Mouse (Mus musculus) lung, postnatal 25 days (tissue): ENCODE data around the gene Vps29.

Experiments used
- DNase-seq: peaks from one replicate; pipeline ENCODE4 v3.0.0; 2022; ENCODE audit warnings: low spot score

The Vps29 gene

DNA sequence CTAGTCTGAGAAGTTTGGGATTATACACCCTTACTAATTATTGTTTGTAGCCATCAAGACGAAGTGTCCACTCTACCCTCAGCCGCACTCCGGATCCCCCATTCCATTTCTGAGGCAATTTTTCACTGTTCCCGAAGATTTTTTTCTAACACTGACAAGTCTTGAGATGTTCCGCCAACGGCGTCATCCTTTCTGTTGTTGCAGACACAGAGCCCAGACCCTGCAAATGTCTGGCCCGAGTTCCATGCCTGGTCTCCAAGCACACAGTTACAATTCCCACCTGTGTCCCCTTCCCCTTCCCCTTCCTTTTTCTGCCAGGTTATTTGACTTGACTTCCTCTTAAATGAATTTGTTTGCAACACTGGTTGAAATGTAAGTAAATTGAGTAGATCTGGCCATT lies 45.7 kb downstream of the Vps29 start:
- DNase-seq = no peak

DNA sequence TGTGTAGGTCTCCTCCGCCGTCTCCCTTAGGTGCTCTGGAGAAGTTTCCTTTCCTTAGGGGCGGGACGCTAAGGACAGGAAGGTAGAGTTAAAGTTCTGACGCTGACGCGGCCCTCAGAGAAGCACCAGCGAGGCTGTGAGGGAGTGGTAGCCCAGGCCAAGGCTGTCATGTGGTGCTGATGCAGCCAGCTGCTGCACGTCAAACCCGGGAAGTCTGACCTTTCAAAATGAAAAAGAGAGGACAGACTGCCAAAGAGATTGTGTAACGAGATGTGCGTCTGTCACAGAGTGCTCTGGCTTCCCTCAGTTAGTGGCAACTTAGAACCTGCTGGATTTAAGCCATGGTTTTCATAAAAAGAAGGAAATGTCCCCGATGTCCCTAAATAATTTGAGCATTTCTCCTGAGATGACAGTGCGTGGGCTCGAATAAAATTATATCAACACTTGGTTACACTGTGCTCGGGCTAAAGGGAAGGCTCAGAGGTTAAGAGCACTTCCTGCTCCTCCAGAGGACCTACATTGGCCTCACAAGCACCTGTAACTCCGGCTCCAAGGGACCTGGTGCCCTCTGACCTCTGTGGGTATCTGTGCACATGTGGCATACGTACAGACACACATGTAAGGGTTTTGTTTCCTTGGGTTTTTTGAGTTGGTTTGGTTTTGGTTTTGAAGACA lies 46.6 kb downstream of the Vps29 start:
- peak; percentile 78 for DNase-seq

DNA sequence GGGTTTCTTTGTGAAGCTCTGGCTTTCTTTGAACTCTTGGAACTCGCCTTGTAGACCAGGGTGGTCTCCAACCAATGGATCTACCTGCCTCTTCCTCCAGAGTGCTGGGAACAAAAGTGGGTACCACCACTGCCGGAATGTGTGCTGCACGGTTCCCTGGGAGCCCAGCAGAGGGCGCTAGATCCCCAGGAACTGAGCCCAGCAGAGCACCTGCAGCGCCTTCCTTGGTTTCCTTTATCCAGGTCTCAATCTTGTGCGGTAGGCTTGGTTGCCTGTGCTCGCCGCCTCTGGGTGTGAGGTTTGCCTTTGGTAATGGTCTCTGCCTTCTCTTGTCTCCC lies 47.1 kb downstream of the Vps29 start:
- DNase-seq = peak; percentile 61

DNA sequence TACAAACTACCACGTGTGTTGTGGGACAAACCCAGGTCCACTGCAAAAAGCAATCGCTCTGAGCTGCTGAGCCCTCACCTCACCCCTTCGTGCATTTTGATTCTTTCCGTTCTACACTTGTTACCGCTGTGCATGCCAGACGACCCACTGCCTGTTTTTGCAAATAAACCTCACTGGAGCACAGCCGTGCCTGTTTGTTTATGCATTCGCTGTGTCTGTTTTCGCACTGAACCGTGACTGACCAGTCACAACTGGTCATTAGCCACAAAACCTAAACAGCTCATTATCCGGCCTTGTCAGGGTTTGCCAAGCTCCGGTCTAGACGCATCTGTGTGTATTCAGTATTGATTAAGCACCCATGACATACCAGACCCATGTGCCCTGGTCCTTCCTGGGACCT lies 48.0 kb downstream of the Vps29 start:
- DNase-seq = no peak

DNA sequence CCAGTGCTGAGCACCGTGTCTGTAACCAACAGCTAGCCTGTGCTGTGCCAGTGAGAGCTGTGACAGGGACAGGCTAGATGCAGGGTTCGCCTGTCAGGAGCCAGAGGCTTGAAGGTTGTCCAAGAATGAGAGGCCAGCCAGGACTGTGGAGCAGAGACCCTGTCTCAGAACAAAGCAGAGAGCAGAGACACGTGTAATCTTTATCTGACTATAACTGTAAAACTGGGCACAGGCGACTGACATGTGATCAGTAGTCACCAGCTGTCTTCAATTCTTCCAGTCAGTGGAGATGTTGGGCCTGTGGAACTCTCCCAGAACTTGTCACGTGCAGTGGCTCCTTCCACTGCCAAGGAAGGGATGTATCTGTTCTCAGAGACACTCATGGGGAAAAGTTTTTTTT lies 48.6 kb downstream of the Vps29 start:
- peak; percentile 55 for DNase-seq

DNA sequence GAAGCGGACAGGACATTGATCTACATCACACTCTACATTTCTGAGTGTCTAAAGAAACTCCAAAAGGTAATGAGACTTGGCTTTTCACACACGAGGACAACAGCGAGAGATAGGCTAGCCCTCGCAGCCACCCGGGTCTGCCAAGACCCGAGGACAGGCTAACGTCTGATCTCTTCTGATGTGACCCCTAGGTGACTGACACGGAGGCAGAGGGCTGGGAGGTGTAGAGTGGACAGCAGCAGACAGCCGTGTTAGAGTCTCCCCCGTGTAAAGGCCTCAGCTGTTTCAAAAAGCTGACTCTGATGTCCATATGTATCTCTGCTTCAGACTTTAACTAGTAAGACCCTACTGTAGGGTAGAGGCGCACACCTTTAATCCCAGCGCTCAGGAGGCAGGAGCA lies 49.2 kb downstream of the Vps29 start:
- no peak for DNase-seq

DNA sequence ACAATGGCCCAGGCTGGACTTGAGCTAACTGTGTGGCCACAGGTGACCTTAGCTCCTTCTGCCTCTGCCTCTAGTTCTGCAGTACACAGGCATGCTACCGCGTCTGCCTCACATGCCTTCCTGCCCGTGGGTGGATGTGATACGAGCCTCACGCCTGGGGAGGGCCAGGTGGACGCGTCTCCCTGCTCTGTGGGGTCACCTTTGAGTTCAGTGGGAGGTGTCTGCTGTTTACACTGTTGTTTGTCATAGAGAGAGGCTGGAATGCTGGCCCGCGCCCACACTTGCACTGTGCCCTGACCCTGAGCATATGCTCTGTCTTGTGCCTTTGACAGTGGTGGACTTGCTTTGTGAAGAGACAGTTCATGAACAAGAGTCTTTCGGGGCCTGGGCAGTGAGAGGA lies 51.4 kb downstream of the Vps29 start:
- DNase-seq = no peak

DNA sequence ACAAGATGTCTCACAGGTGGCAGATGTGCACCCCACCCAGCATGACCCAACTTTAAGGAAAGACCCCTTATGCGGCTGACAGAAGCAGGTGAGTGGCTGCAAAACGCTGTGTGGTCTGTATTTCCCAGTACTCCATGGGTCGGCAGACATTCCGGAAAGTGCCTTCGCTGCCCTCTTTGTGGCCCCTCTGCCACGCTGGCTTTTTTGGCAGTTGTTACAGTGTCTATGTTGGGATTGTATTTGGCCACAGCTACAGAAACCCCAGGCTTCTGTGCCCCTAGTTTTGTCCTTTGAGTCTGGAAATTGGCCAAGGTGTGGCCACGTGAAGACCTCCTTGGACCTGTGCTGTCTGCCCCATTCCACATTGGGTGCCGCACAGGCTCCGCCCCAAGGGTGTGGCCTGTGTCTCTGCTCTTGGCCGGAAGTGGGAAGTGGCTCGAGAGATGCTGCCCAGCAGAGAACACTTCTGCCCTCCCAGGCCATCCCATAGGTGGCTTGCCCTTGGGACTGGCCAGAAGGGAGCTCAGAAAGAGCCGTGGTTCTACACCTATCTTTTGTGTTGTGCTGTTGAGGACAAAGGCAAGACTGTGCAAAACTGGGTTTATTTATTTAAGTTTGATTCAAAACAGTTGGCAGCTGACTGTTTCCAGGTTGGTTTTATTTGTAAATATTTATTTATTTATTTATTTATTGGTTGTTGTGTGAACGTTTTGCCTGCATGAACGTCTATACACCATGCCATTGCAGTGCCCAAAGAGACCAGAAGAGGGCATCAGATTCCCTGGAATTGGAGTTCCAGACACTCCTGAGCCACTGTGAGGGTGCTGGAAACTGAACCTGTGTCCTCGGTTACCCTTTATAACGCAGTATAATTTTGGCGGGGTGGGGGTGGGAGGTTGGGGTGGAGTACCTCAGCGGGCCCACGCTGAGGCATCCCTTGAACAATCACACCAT lies 55.8 kb downstream of the Vps29 start:
- no peak for DNase-seq

DNA sequence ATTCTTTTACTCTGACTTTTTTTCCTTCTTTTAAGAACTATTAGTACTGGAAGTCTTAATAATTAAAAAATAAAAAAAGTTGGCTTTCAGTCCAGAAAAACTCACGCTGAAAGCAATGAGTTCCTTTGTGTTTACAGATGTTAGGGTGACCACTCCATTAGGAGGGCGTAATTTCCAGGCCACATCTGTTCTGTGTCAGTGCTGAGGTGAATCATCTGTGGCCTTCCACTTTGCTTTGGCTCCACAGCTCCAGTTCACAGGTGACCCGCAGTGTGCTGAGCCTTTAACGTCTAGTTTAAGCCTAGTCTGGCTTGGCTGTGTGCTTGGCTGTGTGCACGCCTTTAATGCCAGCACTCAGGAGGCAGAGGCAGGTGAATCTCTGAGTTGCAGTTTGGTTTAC lies 57.7 kb downstream of the Vps29 start:
- DNase-seq = no peak

DNA sequence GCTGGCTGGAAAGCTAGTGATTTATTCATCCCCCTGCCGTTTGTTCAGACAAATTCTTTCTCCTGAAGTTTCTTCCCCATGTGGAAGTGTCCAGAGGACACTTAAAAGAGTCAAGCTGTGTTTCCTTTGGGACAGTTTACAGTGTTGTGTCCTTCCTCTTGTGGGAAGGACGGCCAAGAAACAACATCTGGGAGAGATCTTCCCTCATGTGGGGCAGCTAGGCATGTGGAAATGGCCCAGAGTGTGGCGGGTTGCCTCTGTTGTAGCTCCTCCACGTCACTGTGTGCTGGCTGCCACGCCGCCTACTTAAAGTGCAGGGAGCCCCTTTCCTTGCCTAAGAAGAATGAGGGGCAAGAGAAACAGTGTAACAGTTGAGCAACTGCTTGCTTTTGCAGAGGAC lies 58.7 kb downstream of the Vps29 start:
- DNase-seq = peak; percentile 39

DNA sequence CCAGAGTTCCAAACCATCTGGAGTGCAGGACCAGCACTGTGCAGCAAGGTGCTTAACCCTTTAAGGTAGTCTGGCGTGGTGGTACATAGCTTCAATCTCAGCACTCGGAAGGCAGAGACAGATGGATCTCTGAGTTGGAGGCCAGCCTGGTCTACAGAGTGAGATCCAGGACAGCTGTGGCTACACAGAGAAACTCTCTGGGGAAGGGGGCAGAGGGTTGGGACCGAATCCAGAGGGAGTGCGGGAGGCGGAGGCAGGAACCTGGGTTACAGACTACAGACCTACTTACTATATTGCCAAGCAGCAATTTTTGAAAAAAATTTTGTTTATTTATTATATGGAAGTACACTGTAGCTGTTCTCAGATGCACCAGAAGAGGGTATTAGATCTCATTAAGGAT lies 60.2 kb downstream of the Vps29 start:
- no peak for DNase-seq
